Mouse (Mus musculus) thymus, adult 2 months (tissue): ENCODE results near the gene Pex13. TPM values are rescaled to one million over a fixed set of nuclear protein-coding genes. Genes with fewer than 3 reads are reported as not detected.

Experiments used
- DNase-seq: peaks from one replicate; pipeline ENCODE4 v3.0.0; 2021
- H3K27ac ChIP-seq: fragments of 200-500 bp; 2 replicates; pipeline ENCODE4 v1.5.1; 2012; ENCODE audit warnings: low read length, control low read depth; ENCODE audit not compliant: control insufficient read depth, insufficient read depth
- H3K27me3 ChIP-seq: fragments of 200-500 bp; 2 replicates; pipeline ENCODE4 v1.6.1; 2012; ENCODE audit warnings: mild to moderate bottlenecking, low read length, moderate library complexity, mixed read lengths; ENCODE audit not compliant: control insufficient read depth, insufficient read depth
- H3K36me3 ChIP-seq: fragments of 200-500 bp; 2 replicates; pipeline ENCODE4 v1.6.1; 2012; ENCODE audit warnings: mild to moderate bottlenecking, low read length, moderate library complexity; ENCODE audit not compliant: control insufficient read depth, insufficient read depth
- H3K4me1 ChIP-seq: fragments of 200-500 bp; replicated peaks from 2 replicates; pipeline ENCODE4 v1.6.1; 2012; ENCODE audit warnings: low read length; ENCODE audit not compliant: control insufficient read depth, insufficient read depth
- H3K4me3 ChIP-seq: fragments of 200-500 bp; 2 replicates; pipeline ENCODE4 v1.5.1; 2012; ENCODE audit warnings: mild to moderate bottlenecking, low read length, control low read depth, moderate library complexity; ENCODE audit not compliant: control insufficient read depth, insufficient read depth
- CTCF ChIP-seq: fragments of 200-500 bp; IDR thresholded peaks from 2 replicates; pipeline ENCODE4 v1.5.1; 2012; ENCODE audit warnings: mild to moderate bottlenecking, control low read depth, low read length, moderate library complexity, borderline replicate concordance; ENCODE audit not compliant: control insufficient read depth, poor library complexity, insufficient read depth; ENCODE audit errors: extremely low read depth
- POLR2A ChIP-seq: fragments of 200-500 bp; IDR thresholded peaks from 2 replicates; pipeline ENCODE4 v1.6.1; 2012; ENCODE audit warnings: mild to moderate bottlenecking, low read length, control low read depth, moderate library complexity; ENCODE audit not compliant: control insufficient read depth, poor library complexity, insufficient read depth; ENCODE audit errors: extremely low read depth
- WGBS: fragments of 180-500 bp; shearing (Covaris S2); methylation state at CpG from one replicate; pipeline ENCODE4 v1.1.7; 2018; 5-methylcytosine and 5-hydroxymethylcytosine counted together
- polyA plus RNA-seq: library from polyadenylated mRNA; depleted of rRNA; stranded (reverse); fragments of >200 nt; gene quantifications from 2 replicates; pipeline ENCODE4 v1.2.3, GENCODE M21; 2012

The Pex13 gene
- polyA plus RNA-seq, 1 experiment, result 7.5 TPM

DNA sequence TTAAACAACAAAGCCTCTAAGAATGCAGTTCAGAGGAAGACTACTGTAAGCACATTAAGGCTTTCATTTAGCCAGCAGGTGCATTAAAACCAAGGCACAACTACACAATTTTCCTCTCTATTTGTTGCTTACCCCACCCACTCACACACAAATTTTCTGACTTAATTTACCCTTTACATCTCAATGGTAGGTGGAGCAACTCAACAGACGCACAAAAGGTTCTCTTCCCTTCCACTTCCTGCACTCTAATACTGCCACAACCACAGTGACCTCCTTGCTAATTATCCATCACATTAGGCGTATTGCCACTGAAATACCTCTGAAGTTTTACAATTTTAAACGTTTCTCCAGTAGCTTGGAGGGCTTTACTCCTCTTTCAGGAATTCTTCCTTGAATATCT is 12.1 kb downstream of the Pex13 start:
- no peak for DNase-seq
- no peaks in the 10 kb centered on the region for H3K27me3 ChIP-seq
- H3K36me3 ChIP-seq, result 0 out of 2 replicates have a peak, but pooled peaks cover 3% of the 10 kb centered on the region
- WGBS, result 87% methylated on average over 3 of the region's 3 CpGs
- TF ChIP-seq CTCF (no peak), POLR2A (no peak)
- no peak overlapping the region for H3K27ac ChIP-seq
- no peak overlapping the region for H3K4me3 ChIP-seq
- no peaks in the 10 kb centered on the region for H3K4me1 ChIP-seq

GRCm38 (mm10) chr11:23647835-23648234 is 17.9 kb downstream of the Pex13 start:
- Histone ChIP-seq H3K27me3 (no peaks in the 10 kb centered on the region), H3K36me3 (peaks cover 7% of the 10 kb centered on the region; the same call in 1 of the 2 replicates), H3K4me1 (no peaks in the 10 kb centered on the region), H3K4me3 (no peak overlapping the region), H3K27ac (no peak overlapping the region)
- no peak for DNase-seq
- WGBS, result 98% methylated on average over 3 of the region's 3 CpGs
- no peak for TF ChIP-seq POLR2A
- TF ChIP-seq CTCF, result no peak

DNA sequence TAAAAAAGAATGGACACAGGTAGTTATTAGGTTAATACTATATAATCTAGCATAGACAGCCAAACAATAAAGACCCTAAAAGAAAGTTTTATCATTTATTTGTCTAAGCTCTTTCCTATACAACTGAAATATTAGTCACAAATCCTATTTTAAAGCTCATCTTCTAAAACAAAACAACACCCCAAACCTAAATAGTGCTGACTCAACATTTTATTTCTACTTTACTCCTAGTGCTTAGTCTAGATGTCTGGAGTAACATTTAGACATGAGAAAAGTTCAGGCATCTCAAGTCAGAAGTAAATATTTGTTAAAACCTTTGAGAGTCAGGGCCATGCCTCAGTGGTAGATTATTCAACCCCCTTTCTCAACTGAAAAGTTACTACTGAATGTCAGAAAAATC is 18.3 kb downstream of the Pex13 start:
- no peak overlapping the region for H3K4me3 ChIP-seq
- no peaks in the 10 kb centered on the region for H3K27me3 ChIP-seq
- no peak overlapping the region for H3K27ac ChIP-seq
- H3K36me3 ChIP-seq, result peaks cover 7% of the 10 kb centered on the region; the same call in 1 of the 2 replicates
- DNase-seq, result no peak
- TF ChIP-seq POLR2A (no peak), CTCF (no peak)
- H3K4me1 ChIP-seq, result no peaks in the 10 kb centered on the region

DNA sequence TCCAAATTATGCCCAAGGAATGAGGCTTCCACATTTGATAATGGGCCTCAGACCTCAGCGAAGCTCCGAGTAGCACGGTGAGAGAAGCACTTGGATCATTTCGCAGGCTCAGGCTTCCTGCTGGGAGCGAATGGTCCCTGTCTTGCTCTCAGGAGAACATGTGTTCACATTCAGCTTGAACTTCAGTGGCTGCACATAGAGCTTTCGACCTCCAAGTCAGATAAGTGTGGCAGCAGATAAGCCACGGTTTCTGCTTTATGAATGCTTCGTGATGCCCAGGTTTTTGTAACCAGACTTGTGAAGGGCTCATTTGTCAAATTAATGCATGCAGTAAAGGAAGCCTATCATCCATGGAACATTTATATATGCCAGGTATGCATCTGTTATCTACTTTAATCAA is 31.2 kb downstream of the Pex13 start:
- Histone ChIP-seq H3K27me3 (no peaks in the 10 kb centered on the region), H3K27ac (no peak overlapping the region), H3K36me3 (no peaks in the 10 kb centered on the region), H3K4me3 (no peak overlapping the region), H3K4me1 (peaks cover 4% of the 10 kb centered on the region)
- DNase-seq, result no peak
- 94% methylated on average over 8 of the region's 8 CpGs for WGBS
- no peak for TF ChIP-seq POLR2A
- no peak for TF ChIP-seq CTCF

GRCm38 (mm10) chr11:23633879-23634215 is 31.9 kb downstream of the Pex13 start:
- 14% methylated on average over 7 of the region's 7 CpGs for WGBS
- TF ChIP-seq CTCF (no peak), POLR2A (no peak)
- no peak overlapping the region for H3K27ac ChIP-seq
- no peak for DNase-seq
- H3K36me3 ChIP-seq, result no peaks in the 10 kb centered on the region
- no peaks in the 10 kb centered on the region for H3K27me3 ChIP-seq
- peaks cover 4% of the 10 kb centered on the region for H3K4me1 ChIP-seq
- peak overlapping the region; percentile 31 for H3K4me3 ChIP-seq

DNA sequence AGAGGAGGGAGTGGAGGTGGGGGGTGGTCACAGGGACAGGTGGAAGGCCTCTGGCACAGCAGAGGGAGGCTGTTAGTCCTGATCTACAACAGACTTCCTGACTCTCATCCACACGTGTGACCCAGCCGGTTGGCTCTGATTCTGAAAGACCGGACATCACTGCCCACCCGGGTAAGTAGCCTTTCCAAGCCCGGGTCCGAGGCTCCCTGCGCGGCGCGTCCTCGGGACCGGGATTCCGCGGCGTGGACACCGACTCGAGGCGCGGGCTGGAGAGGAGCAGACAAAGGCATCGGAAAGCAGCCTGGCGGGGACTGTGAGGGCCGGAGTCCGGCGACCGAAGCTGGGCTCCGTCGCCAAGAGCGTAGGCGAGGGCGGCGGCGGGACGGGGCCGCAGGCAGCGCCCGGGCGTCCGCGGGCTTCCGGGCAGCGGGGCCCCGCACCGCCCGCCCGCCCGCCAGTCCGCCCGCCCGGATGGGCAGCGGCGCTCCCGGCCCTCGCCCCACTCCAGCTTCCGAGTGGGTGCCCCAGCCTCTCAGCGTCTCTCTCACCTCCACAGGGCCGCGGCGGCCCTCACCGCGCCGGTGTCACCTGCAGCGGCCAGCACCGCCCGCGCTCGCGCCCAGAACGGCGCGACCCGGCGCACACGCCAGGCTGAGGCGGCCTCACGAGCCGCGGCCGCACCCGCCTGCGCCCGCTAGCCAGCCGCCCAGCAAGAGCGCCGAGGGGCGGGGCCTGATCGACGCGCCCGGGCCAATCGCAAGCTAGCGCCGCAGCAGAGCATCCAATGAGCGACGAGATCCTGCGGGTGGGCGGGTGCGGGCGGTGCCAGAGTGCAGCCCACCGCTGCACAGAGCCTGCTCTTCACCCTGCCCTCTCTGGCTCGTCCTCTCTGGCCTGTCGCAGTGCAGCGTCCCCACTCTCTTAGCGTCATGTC is 32.5 kb downstream of the Pex13 start, which contains the start of gene 0610010F05Rik:
0610010F05Rik (minus strand) TSS at position 695 of the 934 bp plus-strand sequence.
- Histone ChIP-seq H3K36me3 (no peaks in the 10 kb centered on the region), H3K27ac (no peak within 1 kb of the TSS), H3K27me3 (no peaks in the 10 kb centered on the region), H3K4me1 (peaks cover 4% of the 10 kb centered on the region), H3K4me3 (peak within 1 kb of the TSS; percentile 58)
- TF ChIP-seq POLR2A, result peak; percentile 54; the same call in 1 of the 2 replicates
- TF ChIP-seq CTCF, result no peak
- DNase-seq, result peak; percentile 72
- WGBS, result under 1% methylated on average over 103 of the region's 103 CpGs

GRCm38 (mm10) chr11:23630664-23631063 is 35.1 kb downstream of the Pex13 start:
- H3K36me3 ChIP-seq, result no peaks in the 10 kb centered on the region
- no peak overlapping the region for H3K4me3 ChIP-seq
- no peak for DNase-seq
- H3K4me1 ChIP-seq, result peaks cover 4% of the 10 kb centered on the region
- no peaks in the 10 kb centered on the region for H3K27me3 ChIP-seq
- no peak overlapping the region for H3K27ac ChIP-seq
- no peak for TF ChIP-seq POLR2A
- TF ChIP-seq CTCF, result no peak
